Mouse (Mus musculus) lung, postnatal 0 days (tissue): ENCODE results near the gene Myo1b.

Experiments used
- CTCF ChIP-seq: IDR thresholded peaks from 2 replicates; pipeline ENCODE4 v1.5.1; 2016; ENCODE audit warnings: antibody characterized with exemption, mild to moderate bottlenecking
- EP300 ChIP-seq: IDR thresholded peaks from 2 replicates; pipeline ENCODE4 v1.6.1; 2016; ENCODE audit warnings: antibody characterized with exemption, mild to moderate bottlenecking, control low read depth

GRCm38 (mm10) chr1:51770504-51770871 lies 145.4 kb downstream of the Myo1b start:
- no peak for TF ChIP-seq CTCF
- no peak for TF ChIP-seq EP300
